Mouse (Mus musculus): ENCODE measurements around the gene Polr3k.
A peak's percentile ranks its signal among the peaks of the same experiment; 100 is the strongest.

Polr3k gene

GRCm38 (mm10) chr2:181863791-181864535 lies at the start of gene Polr3k:
TSS of gene Polr3k (plus strand) at chr2:181864337.
- DNase-seq: peak; percentile 95

- peak; percentile 43 for DNase-seq
Observed at GRCm38 (mm10) chr2:181829032-181829650, 35.0 kb upstream of the Polr3k start.

- no peak for DNase-seq
Observed at GRCm38 (mm10) chr2:181832745-181833144, 31.4 kb upstream of the Polr3k start.

GRCm38 (mm10) chr2:181837372-181838292 lies 26.5 kb upstream of the Polr3k start, which contains the start of gene Pcmtd2:
TSS of gene Pcmtd2 (plus strand) at chr2:181837854.
- peak; percentile 94 for DNase-seq

GRCm38 (mm10) chr2:181838293-181838680 lies 25.9 kb upstream of the Polr3k start:
- DNase-seq: peak; percentile 15

- DNase-seq: no peak
Observed at GRCm38 (mm10) chr2:181845709-181846394, 18.3 kb upstream of the Polr3k start.

- DNase-seq: no peak
Observed at GRCm38 (mm10) chr2:181864536-181864860, 361 bp downstream of the Polr3k start.

GRCm38 (mm10) chr2:181866931-181867330 lies 2.8 kb downstream of the Polr3k start:
- DNase-seq: peak; percentile 76

- no peak for DNase-seq
Observed at GRCm38 (mm10) chr2:181871039-181871438, 6.9 kb downstream of the Polr3k start.

- DNase-seq: no peak
Observed at GRCm38 (mm10) chr2:181878903-181879302, 14.8 kb downstream of the Polr3k start.

- DNase-seq: no peak
Observed at GRCm38 (mm10) chr2:181883022-181883749, 19.0 kb downstream of the Polr3k start.

- no peak for DNase-seq
Observed at GRCm38 (mm10) chr2:181917861-181918260, 53.7 kb downstream of the Polr3k start.

- peak; percentile 72 for DNase-seq
Observed at GRCm38 (mm10) chr2:181918501-181918900, 54.4 kb downstream of the Polr3k start.

Measured in liver (tissue).